Mouse (Mus musculus) erythroblast, embryonic 14.5 days (primary cell): ENCODE results near the gene Rpf2. TPM values are rescaled to one million over a fixed set of nuclear protein-coding genes. Genes with fewer than 3 reads are reported as not detected.

ENCODE experiments used
- H3K27me3 ChIP-seq: 2 replicates; pipeline ENCODE4 v1.6.1; 2012; ENCODE audit warnings: inconsistent platforms; ENCODE audit not compliant: control insufficient read depth
- H3K36me3 ChIP-seq: 2 replicates; pipeline ENCODE4 v1.6.1; 2012; ENCODE audit warnings: mild to moderate bottlenecking, inconsistent platforms; ENCODE audit not compliant: control insufficient read depth
- H3K4me1 ChIP-seq: 2 replicates; pipeline ENCODE4 v1.6.1; 2012; ENCODE audit warnings: inconsistent platforms; ENCODE audit not compliant: control insufficient read depth
- H3K4me3 ChIP-seq: replicated peaks from 2 replicates; pipeline ENCODE3; 2012; ENCODE audit warnings: moderate library complexity, mild to moderate bottlenecking, inconsistent platforms
- H3K9me3 ChIP-seq: 2 replicates; pipeline ENCODE4 v1.6.1; 2012; ENCODE audit warnings: low read length, inconsistent platforms, mixed read lengths; ENCODE audit not compliant: control insufficient read depth
- GATA1 ChIP-seq: IDR thresholded peaks from 2 replicates; pipeline ENCODE4 v1.6.1; 2012; ENCODE audit warnings: low read length, inconsistent platforms, mixed read lengths
- TAL1 ChIP-seq: IDR thresholded peaks from 3 replicates; pipeline ENCODE4 v1.6.1; 2012; ENCODE audit warnings: low read length, inconsistent platforms, mixed read lengths
- polyA plus RNA-seq: library from polyadenylated mRNA; stranded (reverse); fragments of >175 nt; gene quantifications from 2 replicates; pipeline ENCODE4 v1.2.3, GENCODE M21; 2012

The Rpf2 gene
- polyA plus RNA-seq, 1 experiment: 0.15 TPM

DNA sequence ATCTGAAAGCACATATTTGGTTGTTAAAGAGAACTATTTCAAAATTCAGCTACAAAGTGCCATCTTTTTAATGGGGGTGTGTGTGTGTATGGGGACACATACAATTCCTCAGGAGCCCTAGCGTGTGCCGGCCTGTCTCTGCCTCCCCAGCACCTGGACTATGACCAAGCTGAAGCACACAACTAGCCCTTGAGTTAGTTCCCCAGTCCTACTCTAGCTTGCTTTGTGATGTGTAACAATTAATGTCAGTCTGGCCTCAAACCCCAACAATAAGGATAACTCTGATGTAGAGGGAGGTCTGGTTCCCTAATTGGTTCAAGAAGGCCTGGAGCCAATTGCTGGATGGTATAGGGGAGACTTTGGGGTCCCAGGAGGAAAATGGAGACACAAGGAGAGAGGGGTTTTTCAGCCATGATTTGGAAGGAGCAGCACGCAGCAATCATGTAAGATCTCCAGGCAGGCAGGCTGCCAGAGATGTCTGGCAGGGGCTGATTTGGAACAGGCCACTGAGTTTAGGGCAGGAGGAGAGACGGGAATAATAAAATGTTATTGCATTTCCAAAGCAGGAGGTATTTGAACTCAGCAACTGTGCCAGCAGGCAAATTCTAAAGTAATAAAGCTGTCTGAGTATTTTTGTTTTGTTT, 19.1 kb downstream of the Rpf2 start:
- Histone ChIP-seq H3K36me3 (peaks cover 85% of the 10 kb centered on the region), H3K9me3 (peaks cover 2% of the 10 kb centered on the region)

DNA sequence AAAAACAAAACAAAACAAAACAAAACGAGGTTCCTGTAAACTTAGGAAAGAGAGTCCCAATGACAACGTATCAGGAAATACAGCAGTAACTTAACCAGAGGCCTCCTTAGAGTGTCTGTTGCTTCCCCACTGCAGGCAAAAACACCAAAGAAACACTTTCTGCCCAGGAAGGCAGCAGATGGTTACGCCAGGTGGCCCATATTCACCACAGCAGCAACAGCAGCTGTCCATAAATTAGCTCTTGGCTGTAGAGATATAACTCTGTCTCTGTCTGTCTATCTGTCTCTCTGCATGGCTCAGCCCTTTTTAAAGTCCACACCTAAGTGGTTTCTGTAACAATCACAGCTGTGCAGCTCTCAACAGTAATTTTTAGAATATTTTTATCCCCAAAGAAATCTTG, 28.0 kb downstream of the Rpf2 start:
- TF ChIP-seq GATA1 (no peak), TAL1 (no peak)
- Histone ChIP-seq H3K36me3 (peaks cover 30% of the 10 kb centered on the region), H3K27me3 (no peaks in the 10 kb centered on the region)

More for the DNA sequence above, 19.1 kb downstream of the Rpf2 start:
- H3K4me3 ChIP-seq: no peak overlapping the region
- TF ChIP-seq TAL1 (no peak), GATA1 (no peak)
- H3K27me3 ChIP-seq: no peaks in the 10 kb centered on the region
- peaks cover 2% of the 10 kb centered on the region; the same call in 1 of the 2 replicates for H3K4me1 ChIP-seq

DNA sequence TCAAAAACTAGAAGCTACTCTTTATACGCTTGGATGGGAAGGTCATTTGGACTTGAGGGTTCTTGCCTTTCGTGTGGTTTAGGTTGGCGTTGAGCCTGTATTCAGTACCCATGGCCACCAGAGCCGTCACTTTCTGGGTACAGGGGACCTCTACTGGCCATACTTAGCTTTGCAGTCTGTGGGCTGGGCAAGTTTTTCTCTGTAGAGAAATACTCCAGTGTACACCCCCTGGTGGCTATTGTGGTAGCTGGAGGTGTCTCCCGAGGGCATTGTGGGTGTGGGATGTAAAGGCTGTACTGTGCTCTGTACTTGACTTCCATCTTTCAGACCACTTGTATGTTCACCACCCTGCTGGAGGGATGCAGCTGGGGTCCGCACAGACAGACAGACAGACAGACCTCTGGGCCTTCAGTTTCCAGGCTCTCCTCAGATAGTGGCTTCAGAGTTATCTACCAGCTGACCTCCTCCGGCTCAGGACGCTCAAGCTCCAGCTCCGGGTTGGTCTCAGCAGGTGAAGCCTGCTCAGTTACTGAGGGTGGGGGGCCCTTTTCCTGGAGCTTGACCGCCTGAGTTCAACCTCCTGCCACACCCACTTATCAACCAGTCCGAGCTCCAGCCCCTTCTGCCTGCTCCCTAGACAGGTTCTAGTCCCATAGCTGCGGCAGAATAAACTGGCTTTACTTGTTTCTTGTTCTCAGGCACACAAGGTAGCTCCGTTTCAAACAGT, 34.2 kb downstream of the Rpf2 start:
- Histone ChIP-seq H3K27me3 (no peaks in the 10 kb centered on the region), H3K4me3 (no peak overlapping the region), H3K9me3 (no peaks in the 10 kb centered on the region), H3K36me3 (no peaks in the 10 kb centered on the region), H3K4me1 (peaks cover 11% of the 10 kb centered on the region)
- no peak for TF ChIP-seq TAL1
- no peak for TF ChIP-seq GATA1

More for the DNA sequence above, 28.0 kb downstream of the Rpf2 start:
- no peak overlapping the region for H3K4me3 ChIP-seq
- no peaks in the 10 kb centered on the region for H3K4me1 ChIP-seq
- peaks cover 19% of the 10 kb centered on the region for H3K9me3 ChIP-seq

DNA sequence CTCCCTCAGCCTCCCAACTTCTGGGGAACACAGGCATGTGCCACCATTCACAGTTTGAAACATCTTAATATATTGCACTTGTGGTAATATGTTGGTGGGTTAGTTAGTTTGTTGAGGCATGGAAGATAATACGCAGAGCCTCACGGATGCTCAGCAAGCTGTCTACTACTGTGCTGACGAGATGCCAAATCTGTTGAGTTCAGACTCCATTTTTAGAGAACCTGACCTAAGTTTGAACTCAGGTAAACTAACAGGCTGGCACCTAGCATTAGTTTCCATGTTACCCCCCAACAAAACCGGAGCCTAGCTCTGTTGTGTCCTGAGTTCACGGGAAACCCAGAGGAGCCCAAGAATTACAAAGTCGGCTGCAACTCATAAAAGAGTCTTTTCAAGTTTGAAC, 51.8 kb downstream of the Rpf2 start:
- no peaks in the 10 kb centered on the region for H3K36me3 ChIP-seq
- TF ChIP-seq TAL1 (no peak), GATA1 (no peak)
- peaks cover 36% of the 10 kb centered on the region for H3K27me3 ChIP-seq
- H3K4me1 ChIP-seq: peaks cover 28% of the 10 kb centered on the region
- no peaks in the 10 kb centered on the region for H3K9me3 ChIP-seq
- no peak overlapping the region for H3K4me3 ChIP-seq

DNA sequence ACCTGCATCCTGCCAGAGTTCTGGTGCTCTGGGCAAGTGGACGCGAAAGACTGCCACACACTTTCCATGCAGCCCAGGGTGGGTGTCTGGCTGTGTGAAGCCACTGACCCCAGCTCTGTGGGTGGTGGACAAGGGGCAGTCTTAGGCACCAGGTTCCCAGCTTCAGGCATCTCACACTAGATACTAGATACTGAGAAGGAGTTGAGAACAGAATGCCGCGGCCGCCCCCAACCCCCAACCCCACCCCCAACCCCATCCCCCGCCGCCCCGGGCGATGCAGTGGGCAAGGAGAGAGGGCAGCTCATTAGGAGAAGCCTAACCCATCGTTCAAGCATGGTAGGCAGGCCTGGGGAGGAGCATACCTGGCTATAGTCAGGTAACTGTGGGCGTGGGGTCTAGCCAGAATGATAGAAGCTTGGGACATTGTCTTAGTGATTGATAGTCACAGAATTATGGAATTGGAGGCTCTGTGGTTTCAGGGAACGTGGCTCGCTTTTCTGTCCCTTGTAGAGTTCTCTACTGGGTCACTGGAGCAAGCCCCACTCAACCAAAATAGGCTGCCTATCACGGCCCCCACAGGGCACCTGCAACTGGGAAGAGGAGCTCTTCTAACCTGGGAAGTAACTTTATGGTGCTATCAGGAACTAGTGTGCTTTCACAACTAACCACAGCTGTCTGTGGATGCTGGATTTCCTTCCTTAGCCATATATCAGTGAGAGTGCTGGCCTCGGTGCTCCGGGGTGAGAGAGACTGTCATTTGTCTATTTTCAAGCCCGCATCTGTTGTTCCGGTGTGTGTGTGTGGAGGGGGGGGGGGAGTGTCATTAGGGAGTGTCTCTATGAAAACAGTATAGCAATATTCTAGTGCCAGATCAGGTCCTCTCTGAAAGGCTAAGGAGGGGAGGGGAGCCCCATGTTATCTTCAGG, 54.6 kb downstream of the Rpf2 start:
- Histone ChIP-seq H3K4me3 (peak overlapping the region; percentile 17), H3K4me1 (peaks cover 24% of the 10 kb centered on the region), H3K9me3 (no peaks in the 10 kb centered on the region), H3K27me3 (peaks cover 51% of the 10 kb centered on the region), H3K36me3 (no peaks in the 10 kb centered on the region)
- TF ChIP-seq TAL1: no peak
- no peak for TF ChIP-seq GATA1

DNA sequence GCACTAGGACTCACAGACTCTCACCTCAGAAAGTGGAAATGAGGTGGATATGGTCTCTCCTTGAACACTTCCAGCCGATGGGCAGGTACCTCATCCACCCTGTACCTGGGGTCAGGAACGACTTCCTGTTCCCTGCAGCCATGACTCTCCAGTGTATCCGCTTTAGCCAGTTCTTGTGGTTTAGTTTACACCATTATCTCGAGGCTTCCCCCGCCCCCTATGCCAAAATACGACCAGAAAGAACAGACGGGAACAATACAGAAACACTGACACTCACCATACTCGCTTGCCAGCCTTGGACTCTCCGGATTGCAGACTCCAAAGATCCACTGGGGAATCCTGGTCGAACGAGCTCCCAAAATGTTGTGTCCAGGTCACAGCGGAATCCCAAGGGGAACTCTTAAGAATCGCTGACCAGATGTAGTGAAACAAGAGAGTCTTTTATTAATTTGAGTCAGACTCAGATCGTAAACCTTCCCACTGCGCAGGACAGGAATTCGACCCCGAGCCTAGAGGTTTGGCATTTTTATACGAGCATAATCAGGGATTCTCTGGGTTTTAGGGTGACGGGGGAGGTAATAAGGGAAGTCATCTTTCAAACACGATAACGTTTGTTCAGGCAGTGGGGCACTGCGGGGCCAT, 55.4 kb downstream of the Rpf2 start:
- H3K27me3 ChIP-seq: peaks cover 51% of the 10 kb centered on the region
- TF ChIP-seq TAL1 (no peak), GATA1 (no peak)
- H3K4me3 ChIP-seq: peak overlapping the region; percentile 21
- H3K4me1 ChIP-seq: peaks cover 26% of the 10 kb centered on the region
- H3K36me3 ChIP-seq: no peaks in the 10 kb centered on the region
- no peaks in the 10 kb centered on the region for H3K9me3 ChIP-seq

DNA sequence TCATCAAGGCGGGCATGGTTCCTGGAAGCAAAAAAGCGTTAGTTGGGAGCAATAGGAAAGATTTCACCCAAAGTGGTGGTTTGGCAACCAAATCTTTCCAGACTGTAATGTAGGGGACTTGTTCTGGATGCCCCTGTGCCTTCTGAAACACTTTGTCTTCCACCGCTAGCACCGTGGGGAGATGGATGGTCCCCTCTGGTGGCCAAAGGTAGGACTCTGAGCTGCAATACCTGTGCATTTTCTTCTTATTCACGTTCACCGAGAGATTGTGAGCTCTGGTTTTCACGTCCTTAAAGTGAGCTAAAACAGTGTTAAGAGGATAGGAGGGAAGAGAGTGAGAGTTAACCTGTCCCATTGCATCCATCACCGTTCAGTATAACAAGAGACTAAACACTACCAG, 56.0 kb downstream of the Rpf2 start:
- TF ChIP-seq TAL1 (no peak), GATA1 (no peak)
- H3K27me3 ChIP-seq: peaks cover 55% of the 10 kb centered on the region
- H3K36me3 ChIP-seq: no peaks in the 10 kb centered on the region
- H3K9me3 ChIP-seq: no peaks in the 10 kb centered on the region
- peaks cover 22% of the 10 kb centered on the region for H3K4me1 ChIP-seq
- H3K4me3 ChIP-seq: no peak overlapping the region

DNA sequence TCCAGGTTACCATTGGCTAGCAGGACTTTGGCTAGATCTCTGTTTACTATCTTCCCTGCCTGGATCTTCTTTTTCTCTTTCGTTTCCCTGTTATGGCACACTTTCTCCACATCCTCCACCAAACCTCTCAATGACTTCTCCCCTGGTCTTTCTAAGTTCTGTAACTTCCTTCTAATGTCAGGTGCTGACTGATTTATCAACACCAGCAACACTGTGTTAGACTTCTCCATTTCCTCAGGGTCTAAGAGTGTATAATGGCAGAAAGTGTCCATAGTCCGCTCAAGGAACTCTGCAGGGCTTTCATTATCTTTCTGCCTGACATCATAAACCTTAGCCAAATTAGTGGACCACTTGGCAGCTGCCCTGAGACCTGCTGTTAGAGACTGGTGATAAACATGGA, 57.1 kb downstream of the Rpf2 start:
- Histone ChIP-seq H3K27me3 (peaks cover 58% of the 10 kb centered on the region), H3K9me3 (no peaks in the 10 kb centered on the region), H3K36me3 (no peaks in the 10 kb centered on the region), H3K4me3 (no peak overlapping the region), H3K4me1 (peaks cover 22% of the 10 kb centered on the region)
- TF ChIP-seq GATA1 (no peak), TAL1 (no peak)
